Mouse (Mus musculus) heart, postnatal 0 days (tissue): ENCODE data around the gene Klrb1a.

Experiments used
- CTCF ChIP-seq: IDR thresholded peaks from 2 replicates; pipeline ENCODE4 v1.5.1; 2016; ENCODE audit warnings: antibody characterized with exemption, control low read depth, low read depth
- EP300 ChIP-seq: IDR thresholded peaks from 2 replicates; pipeline ENCODE4 v1.6.1; 2016; ENCODE audit warnings: antibody characterized with exemption, low read depth

DNA sequence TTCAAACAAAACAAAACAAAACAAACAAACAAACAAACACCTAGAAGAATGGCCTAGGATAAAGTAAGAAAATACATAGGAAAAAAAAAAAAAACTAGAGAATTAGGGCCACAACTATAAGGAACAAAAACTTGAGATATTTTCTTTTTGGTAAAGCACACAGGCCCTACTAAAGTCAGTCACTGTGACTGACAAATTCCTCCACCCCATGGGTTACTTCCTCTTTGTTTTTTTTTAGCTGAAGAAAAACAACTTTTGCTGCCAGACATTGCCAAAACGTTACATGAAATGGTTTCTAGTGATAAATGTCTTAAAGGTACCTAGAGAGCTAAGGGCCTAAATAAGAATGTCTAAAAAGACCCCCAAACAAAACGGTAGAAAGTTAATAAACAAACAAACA lies 20.7 kb upstream of the Klrb1a start:
- no peak for TF ChIP-seq EP300
- no peak for TF ChIP-seq CTCF
